Mouse (Mus musculus) megakaryocyte, embryonic 14.5 days (primary cell): ENCODE results near the gene Srebf1.

ENCODE experiments used
- FLI1 ChIP-seq: IDR thresholded peaks from 2 replicates; pipeline ENCODE4 v1.6.1; 2012; ENCODE audit warnings: low read length, inconsistent platforms, mixed read lengths
- GATA1 ChIP-seq: IDR thresholded peaks from 3 replicates; pipeline ENCODE4 v1.6.1; 2012; ENCODE audit warnings: mixed read lengths, low read length, inconsistent platforms, borderline replicate concordance

GRCm38 (mm10) chr11:60182741-60183140 lies 39.6 kb downstream of the Srebf1 start:
- no peak for TF ChIP-seq FLI1
- no peak for TF ChIP-seq GATA1
